Mouse (Mus musculus): ENCODE data around the gene Mss51.

Gene Mss51

DNA sequence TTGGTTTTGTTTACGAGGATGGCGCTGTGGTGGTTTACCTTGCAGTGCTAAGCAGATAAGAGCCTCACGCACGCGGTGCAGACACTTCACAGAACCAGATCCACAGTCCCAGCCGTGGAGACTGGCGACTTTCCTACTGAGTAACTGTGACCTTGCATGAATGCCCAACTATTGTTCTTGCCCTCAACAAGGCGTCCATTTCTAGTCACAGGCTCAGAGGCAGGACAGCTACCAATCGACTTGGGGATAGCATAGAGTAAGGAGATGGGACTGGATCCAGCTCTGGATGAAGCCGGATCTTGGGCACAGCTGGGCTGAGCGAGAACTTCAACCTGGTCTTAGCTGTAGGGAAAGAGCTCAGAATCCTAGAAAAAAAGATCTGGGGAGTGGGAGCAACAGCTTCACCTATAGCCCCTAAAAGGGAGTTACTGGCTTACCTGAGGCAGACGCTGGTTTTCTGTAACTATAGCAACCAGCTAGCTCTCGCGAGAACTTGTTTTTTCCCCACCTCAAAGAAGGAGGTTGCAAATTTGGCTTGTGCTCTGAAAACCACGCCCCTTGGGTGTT, 44.9 kb downstream of the Mss51 start, which contains the start of gene Cfap70:
Gene Cfap70 (minus strand): TSS at position 462 of the 567 bp plus-strand sequence.
- DNase-seq, result peak; percentile 88 to 90

- no peak for DNase-seq
Measured at GRCm38 (mm10) chr14:20451302-20451701, 45.4 kb downstream of the Mss51 start.

- DNase-seq, result peak; percentile 29 to 52
Measured at GRCm38 (mm10) chr14:20447209-20447608, 49.5 kb downstream of the Mss51 start.

DNA sequence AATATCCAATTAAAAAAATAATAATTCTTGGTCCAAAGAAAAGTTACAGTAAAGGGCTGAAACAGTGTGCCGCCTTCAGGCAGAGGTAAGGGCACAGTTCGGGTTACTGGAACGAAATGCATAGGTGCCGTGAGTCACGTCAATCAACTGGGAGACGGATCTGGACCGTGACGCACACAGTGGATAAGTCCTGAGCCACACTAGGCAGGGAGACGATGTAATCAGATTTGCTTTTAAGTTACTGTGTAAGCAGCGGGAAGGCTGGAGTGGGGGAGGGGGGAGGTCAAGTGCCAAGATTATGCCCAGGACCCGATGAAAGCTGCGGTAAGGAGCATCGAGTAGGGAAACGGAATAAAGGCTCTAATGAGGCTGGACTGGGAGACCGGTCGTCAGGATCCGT, 54.4 kb downstream of the Mss51 start:
- no peak for DNase-seq

DNA sequence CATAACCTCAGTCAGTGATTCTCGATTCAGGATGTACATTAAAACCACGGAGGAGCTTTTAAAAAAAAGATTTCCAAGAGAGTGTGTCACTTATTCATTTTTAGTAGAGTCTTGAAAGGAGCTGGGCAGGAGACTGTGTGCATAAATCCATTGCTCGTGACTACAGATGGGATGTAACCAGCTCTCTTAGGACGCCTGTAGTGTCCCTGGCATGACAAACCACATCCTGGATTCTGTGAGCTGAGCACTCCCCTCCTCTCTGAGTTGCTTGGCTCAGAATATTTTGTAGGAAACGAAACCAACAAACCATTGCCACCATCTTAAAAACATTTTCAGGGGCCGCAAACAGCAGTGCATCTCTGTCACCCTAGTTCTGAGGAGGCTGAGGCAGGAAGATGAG, 59.7 kb downstream of the Mss51 start:
- no peak for DNase-seq
